In genomic region chr15:89940591-89940990, GRCm38 (mm10) we compare ENCODE assay signal across 26 mouse cellular contexts.
DNase-seq lines count a peak whose midpoint lies in the region; ATAC-seq and TF ChIP-seq lines count a peak whose summit lies in the region.
"Had no signal": no experiment of that assay in that cellular context is flagged by ENCODE, and none has a peak within 500 bp of the region (broad histone marks: within the 10 kb centered on the region; RNA-seq: fewer than 3 reads in every experiment).

No protein-coding gene starts in this region.

- ATAC-seq in Patski = peak; percentile 83
- ATAC-seq: activated CD4-positive, CD25-positive, alpha-beta regulatory T cell, adult 4 months; CD4-positive, CD25-positive, alpha-beta regulatory T cell, adult 4 months; forebrain, embryonic 14.5 days; hindbrain, embryonic 16.5 days; intestine, embryonic 16.5 days had no signal

- no peaks in the 10 kb centered on the region for H3K79me2 ChIP-seq in C2C12 (ENCODE audit: control insufficient read depth, insufficient read depth)
- no peaks in the 10 kb centered on the region for H3K79me2 ChIP-seq in myocyte (ENCODE audit: control insufficient read depth, insufficient read depth)

- peak overlapping the region; percentile 76 for H3K4me2 ChIP-seq in myocyte (ENCODE audit: low read depth)
- H3K4me2 ChIP-seq: heart, embryonic 12.5 days; heart, embryonic 15.5 days; hindbrain, embryonic 13.5 days had no signal

- CTCF ChIA-PET in Patski (lab: Charles Lee) = no interaction called here

- H3K27me3 ChIP-seq in C2C12 (ENCODE audit: control insufficient read depth, insufficient read depth, insufficient read length) = no peaks in the 10 kb centered on the region
- H3K27me3 ChIP-seq in Patski = no peaks in the 10 kb centered on the region
- H3K27me3 ChIP-seq in myocyte (ENCODE audit: control insufficient read depth, insufficient read depth, insufficient read length) = no peaks in the 10 kb centered on the region
- H3K27me3 ChIP-seq: heart, embryonic 12.5 days; heart, embryonic 15.5 days; hindbrain, embryonic 13.5 days had no signal

- no peak overlapping the region for H3ac ChIP-seq in C2C12 (ENCODE audit: control insufficient read depth, insufficient read length, low read depth)
- H3ac ChIP-seq in myocyte (ENCODE audit: control insufficient read depth, insufficient read length) = no peak overlapping the region

- POLR2A ChIA-PET in Patski (lab: Charles Lee) = no interaction called here

- in situ Hi-C loops in Patski (cut with MboI; ENCODE audit: low pct_unique_long_range_greater_than_20kb) = no loop called here

- no peak for TF ChIP-seq POLR2A in myocyte (IDR thresholded peaks at IDR 0.05; ENCODE audit: insufficient read length, low read depth)

- no peaks in the 10 kb centered on the region for H3K79me3 ChIP-seq in C2C12 (ENCODE audit: low read depth)

- TF ChIP-seq CTCF in C2C12 (IDR thresholded peaks at IDR 0.05; ENCODE audit: control insufficient read depth, insufficient read depth, insufficient read length) = no peak
- no peak for TF ChIP-seq CTCF in Patski (IDR thresholded peaks at IDR 0.05)

- H3K4me3 ChIP-seq in C2C12 (ENCODE audit: insufficient read depth, poor library complexity, severe bottlenecking) = no peak overlapping the region
- peak overlapping the region; percentile 6 for H3K4me3 ChIP-seq in myocyte
- H3K4me3 ChIP-seq: heart, embryonic 12.5 days; heart, embryonic 15.5 days; hindbrain, embryonic 10.5 days; hindbrain, embryonic 13.5 days had no signal

- H3K36me3 ChIP-seq in C2C12 (ENCODE audit: control insufficient read depth, insufficient read depth) (no peaks in the 10 kb centered on the region), myocyte (ENCODE audit: control insufficient read depth, insufficient read depth) (no peaks in the 10 kb centered on the region)
- H3K36me3 ChIP-seq: heart, embryonic 12.5 days; heart, embryonic 15.5 days; hindbrain, embryonic 10.5 days; hindbrain, embryonic 13.5 days had no signal

- no peak for DNase-seq in Patski (ENCODE audit: low read depth, low spot score)
- DNase-seq in adrenal gland, postnatal 10 days = no peak
- DNase-seq in retina, postnatal 1 day = no peak
- no peak for DNase-seq in neural tube, embryonic 10.5 days (ENCODE audit: extremely low spot score, low spot score)
- DNase-seq: adrenal gland, adult 8-10 months; adrenal gland, postnatal 36 days; B cell, adult 2 months; cerebellum, adult 18-20 months; cerebellum, adult 9-10 months; cerebellum, postnatal 14 days; gastrocnemius, postnatal 10 days; gastrocnemius, postnatal 36 days; heart, postnatal 10 days; heart, postnatal 36 days; kidney, adult 2 months had no signal

TF ChIP-seq in C2C12, 6 proteins besides CTCF, POLR2A, EP300 and RAD21:
- TF ChIP-seq MYOG (IDR thresholded peaks at IDR 0.05; ENCODE audit: control insufficient read depth, extremely low read depth, insufficient read length) (no peak), USF1 (IDR thresholded peaks at IDR 0.05; ENCODE audit: low read depth) (no peak), CEBPB (IDR thresholded peaks at IDR 0.05; ENCODE audit: low read depth) (peak; percentile 72), MYOD1 (IDR thresholded peaks at IDR 0.05; ENCODE audit: control insufficient read depth, insufficient read length, low read depth) (no peak)

TF ChIP-seq in myocyte, 11 proteins besides CTCF, POLR2A, EP300 and RAD21:
- TF ChIP-seq MYOG (IDR thresholded peaks at IDR 0.05; ENCODE audit: control insufficient read depth in 1 of 3, insufficient read depth in 1 of 3, insufficient read length in 2 of 3, low read depth in 2 of 3) = no peak
- TF ChIP-seq CEBPB (IDR thresholded peaks at IDR 0.05; ENCODE audit: insufficient read depth, poor library complexity, severe bottlenecking) = peak; percentile 37; the same call in 1 of the 2 replicates
